Comparison of ENCODE assay signal across 8 mouse cellular contexts in genomic region chr11:76672561-76673384, GRCm38 (mm10). TPM values are rescaled to one million over a fixed set of nuclear protein-coding genes. Genes with fewer than 3 reads are reported as not detected.
DNase-seq lines count a peak whose midpoint lies in the region; ATAC-seq and TF ChIP-seq lines count a peak whose summit lies in the region.

No protein-coding gene starts in this region.

- peak overlapping the region; percentile 61 for H3K4me2 ChIP-seq in heart, embryonic 14.5 days (ENCODE audit: low read length)
- peak overlapping the region; percentile 84 for H3K4me2 ChIP-seq in forebrain, postnatal 0 days (ENCODE audit: low read depth)

- TF ChIP-seq CTCF in brain, embryonic 14.5 days (IDR thresholded peaks at IDR 0.05; ENCODE audit: borderline replicate concordance, extremely low read depth, insufficient read depth, insufficient read length), result no peak
- no peak for TF ChIP-seq CTCF in forebrain, postnatal 0 days (IDR thresholded peaks at IDR 0.05; ENCODE audit: low read depth)

- peak overlapping the region; percentile 26 to 33 for H3K4me3 ChIP-seq in heart, embryonic 14.5 days (ENCODE audit: control insufficient read depth in 1 of 2, insufficient read depth in 1 of 2, low read depth in 1 of 2, low read length in 2 of 2)
- H3K4me3 ChIP-seq in forebrain, postnatal 0 days (ENCODE audit: low read depth, low read length), result peak overlapping the region; percentile 36

- H3K27ac ChIP-seq in heart, embryonic 14.5 days (replicated peaks in 1 of 2; ENCODE audit: control insufficient read depth in 1 of 2, insufficient read depth in 1 of 2, low read depth in 2 of 2, low read length in 2 of 2), result no peak overlapping the region
- H3K27ac ChIP-seq in forebrain, postnatal 0 days (ENCODE audit: low read depth, low read length), result no peak overlapping the region

- no peak for ATAC-seq in heart, embryonic 14.5 days (ENCODE audit: insufficient number of reproducible peaks, insufficient read depth, low FRiP score, low read depth)
- peak; percentile 77 for ATAC-seq in forebrain, postnatal 0 days
- no peak for ATAC-seq in megakaryocyte-erythroid progenitor cell, adult 5-6 weeks (replicated peaks; ENCODE audit: low FRiP score, low TSS enrichment, poor library complexity, severe bottlenecking)

- peak overlapping the region; percentile 27; the same call in 1 of the 2 replicates for H3K9ac ChIP-seq in heart, embryonic 14.5 days (ENCODE audit: low read length)
- peak overlapping the region; percentile 62 for H3K9ac ChIP-seq in forebrain, postnatal 0 days

- peaks cover 81% of the 10 kb centered on the region for H3K27me3 ChIP-seq in heart, embryonic 14.5 days (ENCODE audit: control insufficient read depth, insufficient read depth, low read length)
- peaks cover 44% of the 10 kb centered on the region for H3K27me3 ChIP-seq in forebrain, postnatal 0 days (ENCODE audit: insufficient read depth, low read length)

- DNase-seq in heart, postnatal 25 days (ENCODE audit: low spot score), result no peak
- peak; percentile 46 for DNase-seq in brain, embryonic 14.5 days (ENCODE audit: low read depth)
- peak; percentile 68 for DNase-seq in forebrain, postnatal 0 days
- peak; percentile 73 to 75 for DNase-seq in left cerebral cortex, postnatal 36 days (ENCODE audit: low spot score in 2 of 2)
- DNase-seq in right cerebral cortex, postnatal 10 days (ENCODE audit: low spot score in 2 of 2), result peak; percentile 79 to 81
- DNase-seq in gastrocnemius, postnatal 4 days (ENCODE audit: low spot score in 2 of 2), result no peak

- H3K9me3 ChIP-seq in heart, embryonic 14.5 days (ENCODE audit: control insufficient read depth, low read length), result no peaks in the 10 kb centered on the region
- H3K9me3 ChIP-seq in forebrain, postnatal 0 days (ENCODE audit: low read length), result no peaks in the 10 kb centered on the region

- TF ChIP-seq POLR2A in brain, embryonic 14.5 days (IDR thresholded peaks at IDR 0.05; ENCODE audit: borderline replicate concordance, extremely low read depth, insufficient read depth, insufficient read length, poor library complexity, severe bottlenecking), result no peak

- WGBS in heart, embryonic 14.5 days, result 3% methylated on average over 64 of the region's 64 CpGs
- WGBS in forebrain, postnatal 0 days, result 3% methylated on average over 64 of the region's 64 CpGs

- H3K36me3 ChIP-seq in heart, embryonic 14.5 days (ENCODE audit: control insufficient read depth, insufficient read depth, low read length), result no peaks in the 10 kb centered on the region
- H3K36me3 ChIP-seq in forebrain, postnatal 0 days (ENCODE audit: insufficient read depth), result no peaks in the 10 kb centered on the region

- intact Hi-C loops in heart, postnatal 25 days (cut with DNase I), result no loop called here
- intact Hi-C loops in left cerebral cortex, postnatal 36 days (cut with DNase I), result no loop called here

- peaks cover 0 to 8% of the 10 kb centered on the region in 2 experiments; a peak in 1 of 4 replicates for H3K4me1 ChIP-seq in heart, embryonic 14.5 days (ENCODE audit: control insufficient read depth in 2 of 2, insufficient read depth in 2 of 2, low read length in 2 of 2)
- H3K4me1 ChIP-seq in forebrain, postnatal 0 days (ENCODE audit: insufficient read depth), result peaks cover 10% of the 10 kb centered on the region

RNA-seq across cellular contexts. Expression of gene Bhlha9, which starts 0.5 kb away (rescaled TPM):
- not detected in 2 replicates for polyA plus RNA-seq in heart, embryonic 14.5 days (2014; fragmentation: Nextera tagmentation; extraction: Ambion mirVana)
- total RNA-seq in heart, postnatal 25 days (2021), result not detected
- polyA plus RNA-seq in brain, embryonic 14.5 days (2012; rRNA removed), result 0.37 and 0.64 TPM in 2 replicates
- 0.62 and 0.92 TPM in 2 replicates for total RNA-seq in forebrain, postnatal 0 days (2014; rRNA removed)
- 0.97 and 1.8 TPM in 2 replicates for polyA plus RNA-seq in forebrain, postnatal 0 days (2015; fragmentation: Nextera tagmentation; extraction: Ambion mirVana)
- 1 to 10 TPM; 2.1 to 4.0 TPM for total RNA-seq in left cerebral cortex, postnatal 36 days (2021)
- total RNA-seq in gastrocnemius, postnatal 4 days (2021), result not detected
- not detected in 2 replicates for total RNA-seq in megakaryocyte-erythroid progenitor cell, adult 5-6 weeks (2014; fragmentation: Nextera tagmentation)
- not detected in 2 replicates for total RNA-seq in megakaryocyte-erythroid progenitor cell, adult 5-6 weeks (2017)

RNA-seq across cellular contexts. Expression of gene Trarg1, which starts 6.8 kb away (rescaled TPM):
- polyA plus RNA-seq in heart, embryonic 14.5 days (2014; fragmentation: Nextera tagmentation; extraction: Ambion mirVana), result 0.08 TPM in 1 of 2 replicates, not detected in the other
- 1 to 10 TPM; 3.7 to 4.2 TPM for total RNA-seq in heart, postnatal 25 days (2021)
- polyA plus RNA-seq in brain, embryonic 14.5 days (2012; rRNA removed), result 0.10 and 0.14 TPM in 2 replicates
- total RNA-seq in forebrain, postnatal 0 days (2014; rRNA removed), result 0.19 and 0.38 TPM in 2 replicates
- polyA plus RNA-seq in forebrain, postnatal 0 days (2015; fragmentation: Nextera tagmentation; extraction: Ambion mirVana), result 0.28 and 0.40 TPM in 2 replicates
- under 1 TPM; 0.49 to 0.50 TPM for total RNA-seq in left cerebral cortex, postnatal 36 days (2021)
- 1 to 10 TPM; 3.3 to 8.7 TPM for total RNA-seq in gastrocnemius, postnatal 4 days (2021)
- not detected in 2 replicates for total RNA-seq in megakaryocyte-erythroid progenitor cell, adult 5-6 weeks (2014; fragmentation: Nextera tagmentation)
- not detected in 2 replicates for total RNA-seq in megakaryocyte-erythroid progenitor cell, adult 5-6 weeks (2017)

RNA-seq across cellular contexts. Expression of gene Abr, which starts 50.7 kb away (rescaled TPM):
- polyA plus RNA-seq in heart, embryonic 14.5 days (2014; fragmentation: Nextera tagmentation; extraction: Ambion mirVana), result 25.6 and 25.8 TPM in 2 replicates
- total RNA-seq in heart, postnatal 25 days (2021), result 10 to 100 TPM; 26.2 to 29.5 TPM
- polyA plus RNA-seq in brain, embryonic 14.5 days (2012; rRNA removed), result 210 and 215 TPM in 2 replicates
- total RNA-seq in forebrain, postnatal 0 days (2014; rRNA removed), result 241 and 262 TPM in 2 replicates
- 99.1 and 110 TPM in 2 replicates for polyA plus RNA-seq in forebrain, postnatal 0 days (2015; fragmentation: Nextera tagmentation; extraction: Ambion mirVana)
- total RNA-seq in left cerebral cortex, postnatal 36 days (2021), result 100 to 1,000 TPM; 439 to 452 TPM
- total RNA-seq in gastrocnemius, postnatal 4 days (2021), result 10 to 100 TPM; 32.4 to 37.8 TPM
- 7.2 TPM in 2 replicates for total RNA-seq in megakaryocyte-erythroid progenitor cell, adult 5-6 weeks (2014; fragmentation: Nextera tagmentation)
- 8.0 and 10.9 TPM in 2 replicates for total RNA-seq in megakaryocyte-erythroid progenitor cell, adult 5-6 weeks (2017)

Comparison
In these comparisons a context has a peak if more than half of its experiments do, and no peak if none do; other contexts are left out.
1. DNase-seq: peak in brain, embryonic 14.5 days (single experiment), forebrain, postnatal 0 days (single experiment), left cerebral cortex, postnatal 36 days (2 of 2) and right cerebral cortex, postnatal 10 days (2 of 2); none in heart, postnatal 25 days (single experiment) and gastrocnemius, postnatal 4 days (0 of 2).